Mouse (Mus musculus) brain, embryonic 14.5 days (tissue): ENCODE data around the gene Jmy.

ENCODE experiments used
- CTCF ChIP-seq: fragments of 200-500 bp; IDR thresholded peaks from 2 replicates; pipeline ENCODE4 v1.5.1; 2012; ENCODE audit warnings: inconsistent platforms, mild to moderate bottlenecking, moderate library complexity, borderline replicate concordance; ENCODE audit not compliant: insufficient read depth, insufficient read length; ENCODE audit errors: extremely low read depth
- POLR2A ChIP-seq: fragments of 200-500 bp; IDR thresholded peaks from 2 replicates; pipeline ENCODE4 v1.6.1; 2012; ENCODE audit warnings: mild to moderate bottlenecking, inconsistent platforms, borderline replicate concordance; ENCODE audit not compliant: poor library complexity, insufficient read depth, insufficient read length, severe bottlenecking; ENCODE audit errors: extremely low read depth

GRCm38 (mm10) chr13:93514000-93514795, 14.6 kb upstream of the Jmy start:
- TF ChIP-seq CTCF (no peak), POLR2A (no peak)
